Mouse (Mus musculus): ENCODE measurements around the gene Tprn. TPM values are rescaled to one million over a fixed set of nuclear protein-coding genes. Genes with fewer than 3 reads are reported as not detected.

The Tprn gene
- polyA plus RNA-seq, 1 experiment: 436 TPM

DNA sequence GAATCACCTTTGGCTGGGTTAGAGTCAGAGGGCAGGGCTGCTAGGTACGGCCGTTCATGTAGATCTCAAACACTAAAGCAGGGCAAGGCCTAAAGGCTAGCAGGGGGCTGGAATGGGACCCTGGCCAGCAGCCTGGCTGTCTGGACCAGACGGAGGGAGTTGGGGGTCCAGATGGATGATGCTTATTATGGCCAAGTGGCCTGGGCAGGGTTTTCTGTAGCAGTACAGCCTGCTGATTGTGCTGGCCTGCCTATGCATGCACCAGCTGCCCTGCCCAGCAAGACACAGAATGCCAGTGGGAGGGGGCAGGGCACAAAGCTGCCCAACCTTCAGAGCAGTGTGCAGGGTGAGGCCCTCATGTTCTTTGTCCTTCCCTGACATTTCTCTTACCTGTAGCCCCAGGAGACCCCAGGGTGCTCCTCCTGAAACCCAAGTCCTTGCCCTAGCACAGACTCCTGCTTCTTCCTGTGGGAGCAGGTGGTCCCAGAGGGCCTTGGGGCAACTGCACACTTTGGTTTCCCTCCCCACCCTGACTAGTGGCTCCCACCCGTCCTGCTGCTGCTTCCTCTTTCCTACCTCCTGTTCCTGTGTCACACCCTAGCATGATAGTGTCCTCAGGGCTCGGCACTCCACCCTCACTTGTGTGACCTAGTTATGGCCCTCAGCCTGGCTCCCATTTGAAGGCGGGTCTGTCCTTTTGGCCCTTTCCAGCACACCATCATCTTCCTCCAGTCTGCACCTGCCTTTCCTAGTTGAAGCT is 3.7 kb downstream of the Tprn start:
- Histone ChIP-seq H3K27ac (ENCODE audit: insufficient read depth, low read depth, low read length) (peak overlapping the region; percentile 95), H3K4me3 (ENCODE audit: low read depth, low read length) (peak overlapping the region; percentile 66), H3K36me3 (ENCODE audit: control insufficient read depth, insufficient read depth, low read length) (peaks cover 31% of the 10 kb centered on the region), H3K27me3 (ENCODE audit: control insufficient read depth, insufficient read depth, low read length) (no peaks in the 10 kb centered on the region), H3K4me1 (ENCODE audit: control insufficient read depth, insufficient read depth, insufficient read length, low read length) (peaks cover 6% of the 10 kb centered on the region; the same call in 1 of the 2 replicates)
- 23% methylated on average over 6 of the region's 6 CpGs for WGBS
- TF ChIP-seq CTCF (IDR thresholded peaks at IDR 0.05; ENCODE audit: extremely low read depth, insufficient read length, insufficient replicate concordance, low read depth, low read length) (no peak), POLR2A (IDR thresholded peaks at IDR 0.05; ENCODE audit: low read depth, low read length) (peak; percentile 53; the same call in 1 of the 2 replicates)

DNA sequence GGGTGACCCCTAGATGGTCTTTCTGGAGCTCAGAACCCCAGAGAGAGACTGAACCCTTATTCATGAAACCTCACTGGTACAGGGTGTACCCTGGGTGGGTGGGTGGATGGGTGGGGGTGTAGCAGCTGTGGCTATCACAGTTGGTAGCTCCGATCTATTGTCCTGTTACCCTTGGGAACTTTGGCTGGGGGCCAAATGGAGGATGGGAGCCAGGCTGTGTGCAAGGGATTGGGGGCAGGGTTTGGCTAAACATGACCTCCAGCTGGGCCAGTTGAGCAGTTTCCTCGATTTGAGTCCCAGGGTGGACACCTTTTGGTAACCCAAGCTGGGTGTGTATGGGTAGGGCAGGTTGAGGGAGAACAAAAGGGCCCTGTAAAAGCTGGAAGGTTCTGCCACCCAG is 4.3 kb downstream of the Tprn start:
- peaks cover 32% of the 10 kb centered on the region for H3K36me3 ChIP-seq (ENCODE audit: control insufficient read depth, insufficient read depth, low read length)
- TF ChIP-seq POLR2A (IDR thresholded peaks at IDR 0.05; ENCODE audit: low read depth, low read length): no peak
- TF ChIP-seq CTCF (IDR thresholded peaks at IDR 0.05; ENCODE audit: extremely low read depth, insufficient read length, insufficient replicate concordance, low read depth, low read length): no peak
- H3K4me1 ChIP-seq (ENCODE audit: control insufficient read depth, insufficient read depth, insufficient read length, low read length): peaks cover 6% of the 10 kb centered on the region; the same call in 1 of the 2 replicates
- no peaks in the 10 kb centered on the region for H3K27me3 ChIP-seq (ENCODE audit: control insufficient read depth, insufficient read depth, low read length)
- H3K4me3 ChIP-seq (ENCODE audit: low read depth, low read length): peak overlapping the region; percentile 66
- peak overlapping the region; percentile 95 for H3K27ac ChIP-seq (ENCODE audit: insufficient read depth, low read depth, low read length)
- 15% methylated on average over 2 of the region's 2 CpGs for WGBS

DNA sequence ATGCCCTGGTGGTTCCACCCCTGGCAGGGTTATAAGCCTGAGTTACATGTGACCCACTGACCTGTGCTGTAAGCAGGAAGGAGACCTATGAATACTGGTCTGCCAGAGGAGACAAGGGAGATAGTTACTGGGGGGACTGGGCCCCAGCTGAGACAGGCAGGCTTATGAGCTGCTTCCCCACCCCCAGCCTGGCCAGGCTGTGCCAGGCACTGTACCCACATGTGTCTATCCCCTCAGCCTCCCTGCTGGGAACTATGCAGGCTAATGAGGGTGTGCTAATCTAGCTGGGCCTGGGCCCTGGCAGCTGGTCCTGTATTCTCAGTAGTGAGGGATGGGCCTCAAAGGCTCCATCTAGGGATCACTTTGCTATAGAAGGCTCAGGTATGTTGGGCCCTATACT is 4.8 kb downstream of the Tprn start:
- Histone ChIP-seq H3K27ac (ENCODE audit: insufficient read depth, low read depth, low read length) (peak overlapping the region; percentile 95), H3K4me1 (ENCODE audit: control insufficient read depth, insufficient read depth, insufficient read length, low read length) (peaks cover 6% of the 10 kb centered on the region; the same call in 1 of the 2 replicates), H3K36me3 (ENCODE audit: control insufficient read depth, insufficient read depth, low read length) (peaks cover 32% of the 10 kb centered on the region), H3K4me3 (ENCODE audit: low read depth, low read length) (peak overlapping the region; percentile 66), H3K27me3 (ENCODE audit: control insufficient read depth, insufficient read depth, low read length) (no peaks in the 10 kb centered on the region)
- TF ChIP-seq POLR2A (IDR thresholded peaks at IDR 0.05; ENCODE audit: low read depth, low read length) (no peak), CTCF (IDR thresholded peaks at IDR 0.05; ENCODE audit: extremely low read depth, insufficient read length, insufficient replicate concordance, low read depth, low read length) (no peak)

DNA sequence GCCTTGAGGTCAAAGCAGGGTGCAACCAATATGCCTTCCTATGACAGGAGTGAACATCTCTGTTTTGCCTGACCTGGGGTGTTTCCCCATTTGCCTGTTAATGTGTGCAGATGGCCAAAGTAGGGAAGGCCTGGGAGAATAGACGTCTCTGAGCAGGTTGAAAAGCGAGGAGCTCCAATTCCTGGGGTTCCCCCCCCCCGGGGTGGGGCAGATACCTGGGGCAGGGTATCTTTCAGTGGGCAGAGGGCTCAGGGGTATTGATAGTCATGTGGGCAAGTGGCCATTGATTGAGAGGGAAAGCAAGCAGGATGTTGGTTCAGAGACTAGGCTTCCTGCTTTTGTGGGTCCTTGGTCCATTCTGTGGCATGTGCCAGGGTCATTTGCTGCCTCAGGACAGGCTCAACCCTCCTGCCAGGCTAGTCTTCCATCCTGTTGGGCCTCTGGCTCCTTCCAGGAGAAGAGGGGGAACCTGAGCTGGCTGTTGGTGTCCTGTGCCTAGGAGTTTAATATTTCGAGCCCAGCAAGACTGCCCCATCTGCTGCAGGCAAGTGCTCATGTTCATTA is 5.4 kb downstream of the Tprn start:
- H3K4me3 ChIP-seq (ENCODE audit: low read depth, low read length): 0 out of 2 replicates have a peak overlapping the region, but pooled peaks have one; percentile 4
- H3K36me3 ChIP-seq (ENCODE audit: control insufficient read depth, insufficient read depth, low read length): peaks cover 32% of the 10 kb centered on the region
- H3K27me3 ChIP-seq (ENCODE audit: control insufficient read depth, insufficient read depth, low read length): no peaks in the 10 kb centered on the region
- 0 out of 2 replicates have a peak overlapping the region, but pooled peaks have one; percentile 95 for H3K27ac ChIP-seq (ENCODE audit: insufficient read depth, low read depth, low read length)
- 56% methylated on average over 4 of the region's 4 CpGs for WGBS
- H3K4me1 ChIP-seq (ENCODE audit: control insufficient read depth, insufficient read depth, insufficient read length, low read length): peaks cover 9% of the 10 kb centered on the region
- no peak for TF ChIP-seq POLR2A (IDR thresholded peaks at IDR 0.05; ENCODE audit: low read depth, low read length)
- no peak for TF ChIP-seq CTCF (IDR thresholded peaks at IDR 0.05; ENCODE audit: extremely low read depth, insufficient read length, insufficient replicate concordance, low read depth, low read length)

DNA sequence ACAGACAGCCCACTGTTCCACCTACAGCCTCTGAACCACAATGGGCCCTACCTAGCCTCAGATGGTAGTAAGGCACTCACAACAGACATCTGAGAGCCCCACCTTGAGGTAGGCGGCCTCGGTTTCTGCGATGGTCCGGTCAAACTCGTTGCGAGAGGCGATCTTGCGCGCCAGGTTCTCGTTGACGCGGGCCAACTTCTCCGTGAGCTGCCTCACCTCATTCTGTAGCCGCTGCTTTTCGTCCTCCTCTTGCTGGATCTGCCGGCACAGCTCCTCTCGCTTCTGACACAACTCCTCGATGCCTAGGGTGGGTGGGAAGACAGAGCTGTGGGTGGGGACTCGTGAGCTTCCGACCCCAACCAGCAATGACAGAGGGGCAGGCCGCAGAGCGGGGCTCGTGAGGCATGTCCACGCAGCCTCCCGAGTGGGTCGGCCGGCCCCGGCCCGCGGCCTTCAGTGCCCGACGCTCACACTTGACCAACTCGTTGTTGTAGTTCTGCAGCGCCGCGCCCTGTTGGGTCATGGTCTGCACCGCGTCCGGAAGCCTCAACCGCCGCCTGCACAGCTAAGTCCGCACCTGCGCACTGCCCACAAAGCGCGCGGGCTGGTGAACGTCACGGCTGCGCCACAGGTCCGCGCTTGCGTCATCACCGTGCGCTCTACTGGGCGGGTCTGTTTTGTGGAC is 9.6 kb downstream of the Tprn start, which contains the start of the genes Ssna1 and Anapc2:
TSS of gene Ssna1 (minus strand) at position 612 of the 685 bp plus-strand sequence.
TSS of gene Anapc2 (plus strand) at position 652 of the 685 bp plus-strand sequence.
- peaks cover 14% of the 10 kb centered on the region for H3K4me1 ChIP-seq (ENCODE audit: control insufficient read depth, insufficient read depth, insufficient read length, low read length)
- peak within 1 kb of the TSS; percentile 45 for H3K27ac ChIP-seq (ENCODE audit: insufficient read depth, low read depth, low read length)
- no peaks in the 10 kb centered on the region for H3K27me3 ChIP-seq (ENCODE audit: control insufficient read depth, insufficient read depth, low read length)
- peaks cover 51% of the 10 kb centered on the region for H3K36me3 ChIP-seq (ENCODE audit: control insufficient read depth, insufficient read depth, low read length)
- under 1% methylated on average over 55 of the region's 55 CpGs for WGBS
- peak within 1 kb of the TSS; percentile 88 for H3K4me3 ChIP-seq (ENCODE audit: low read depth, low read length)
- TF ChIP-seq POLR2A (IDR thresholded peaks at IDR 0.05; ENCODE audit: low read depth, low read length): peak; percentile 13; the same call in 1 of the 2 replicates
- TF ChIP-seq CTCF (IDR thresholded peaks at IDR 0.05; ENCODE audit: extremely low read depth, insufficient read length, insufficient replicate concordance, low read depth, low read length): no peak

DNA sequence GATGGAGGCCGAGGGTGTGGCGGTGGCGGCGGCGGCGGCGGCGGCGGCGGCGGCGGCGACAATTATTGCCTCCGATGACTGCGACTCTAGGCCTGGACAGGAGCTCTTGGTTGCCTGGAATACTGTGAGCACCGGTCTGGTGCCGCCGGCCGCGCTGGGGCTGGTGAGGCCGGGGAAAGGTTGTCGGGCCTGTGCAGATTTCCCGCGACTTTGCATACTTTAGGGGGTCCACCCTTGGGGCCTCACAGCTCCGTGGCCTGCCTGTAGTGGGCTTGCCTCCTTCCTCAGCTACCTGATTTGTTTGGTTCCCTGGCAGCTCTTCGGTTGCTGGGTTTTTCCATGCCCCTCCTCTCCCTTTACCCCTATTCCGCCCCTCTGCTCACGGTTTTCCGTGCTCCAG is 10.1 kb downstream of the Tprn start:
- Histone ChIP-seq H3K36me3 (ENCODE audit: control insufficient read depth, insufficient read depth, low read length) (peaks cover 54% of the 10 kb centered on the region), H3K27me3 (ENCODE audit: control insufficient read depth, insufficient read depth, low read length) (no peaks in the 10 kb centered on the region)
- WGBS: under 1% methylated on average over 29 of the region's 29 CpGs

More for the DNA sequence above, 10.1 kb downstream of the Tprn start:
- peak overlapping the region; percentile 88 for H3K4me3 ChIP-seq (ENCODE audit: low read depth, low read length)
- H3K27ac ChIP-seq (ENCODE audit: insufficient read depth, low read depth, low read length): peak overlapping the region; percentile 33; the same call in 1 of the 2 replicates
- H3K4me1 ChIP-seq (ENCODE audit: control insufficient read depth, insufficient read depth, insufficient read length, low read length): peaks cover 11% of the 10 kb centered on the region
- peak; percentile 44; the same call in 1 of the 2 replicates for TF ChIP-seq POLR2A (IDR thresholded peaks at IDR 0.05; ENCODE audit: low read depth, low read length)
- no peak for TF ChIP-seq CTCF (IDR thresholded peaks at IDR 0.05; ENCODE audit: extremely low read depth, insufficient read length, insufficient replicate concordance, low read depth, low read length)

Measured in small intestine, adult 2 months (tissue).